Mouse (Mus musculus) testis, adult 10 weeks (tissue): ENCODE measurements around the gene Gm45140. TPM values are rescaled to one million over a fixed set of nuclear protein-coding genes. Genes with fewer than 3 reads are reported as not detected.

Source experiments
- polyA plus RNA-seq: library from polyadenylated mRNA; stranded (reverse); fragments of 350-450 nt; fragmentation: Illumina TruSeq; extraction: RNeasy Lipid Tissue Mini Kit (QIAGEN cat#74804); gene quantifications from one replicate; pipeline ENCODE4 v1.2.3, GENCODE M21; 2014; ENCODE audit warnings: low read depth, low replicate concordance

Gene Gm45140
- polyA plus RNA-seq: 0.60 TPM

GRCm38 (mm10) chr6:87835695-87836094 is at the start of gene Gm45140:
TSS of gene Gm45140 (minus strand) at chr6:87835795.

DNA sequence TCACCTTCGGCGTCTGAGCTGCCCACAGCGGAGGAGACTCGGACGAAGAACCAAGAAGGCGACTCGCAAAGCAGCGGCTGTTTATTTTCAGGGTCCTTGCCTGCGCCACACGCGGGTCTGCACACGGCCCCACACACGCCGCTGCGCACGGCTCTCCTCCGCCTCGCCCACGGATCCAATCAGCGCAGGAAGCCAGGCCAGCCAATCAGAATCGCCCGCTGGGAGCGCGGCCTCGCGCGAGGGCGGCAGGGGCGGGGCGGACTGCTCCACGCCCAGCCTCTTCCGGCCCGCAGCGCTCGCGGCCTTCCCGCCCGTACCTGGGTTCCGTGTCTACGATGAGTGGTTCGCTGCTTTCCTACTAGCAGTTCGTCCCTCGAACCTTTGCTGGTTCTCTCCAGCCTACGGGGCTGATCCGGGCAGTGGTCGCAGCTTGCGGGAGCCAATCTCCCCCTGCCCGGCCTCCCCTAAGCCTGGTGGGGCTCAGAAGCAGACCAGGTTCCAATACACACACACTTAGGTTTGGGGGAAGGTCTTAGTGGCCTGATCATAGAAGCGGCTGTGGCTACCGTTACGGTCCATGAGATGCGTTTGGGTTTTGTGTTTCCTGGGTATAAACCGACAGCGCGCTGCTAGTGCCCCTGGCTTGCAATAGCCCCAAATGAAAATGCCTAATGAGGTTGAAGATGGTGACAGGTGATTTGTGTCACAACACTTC is 15.5 kb upstream of the Gm45140 start, which contains the start of gene Cnbp:
Cnbp (minus strand) TSS at position 207 of the 715 bp plus-strand sequence.

GRCm38 (mm10) chr6:87838551-87839197 is 3.1 kb upstream of the Gm45140 start, which contains the start of gene Isy1:
TSS of gene Isy1 (minus strand) at chr6:87838798.

DNA sequence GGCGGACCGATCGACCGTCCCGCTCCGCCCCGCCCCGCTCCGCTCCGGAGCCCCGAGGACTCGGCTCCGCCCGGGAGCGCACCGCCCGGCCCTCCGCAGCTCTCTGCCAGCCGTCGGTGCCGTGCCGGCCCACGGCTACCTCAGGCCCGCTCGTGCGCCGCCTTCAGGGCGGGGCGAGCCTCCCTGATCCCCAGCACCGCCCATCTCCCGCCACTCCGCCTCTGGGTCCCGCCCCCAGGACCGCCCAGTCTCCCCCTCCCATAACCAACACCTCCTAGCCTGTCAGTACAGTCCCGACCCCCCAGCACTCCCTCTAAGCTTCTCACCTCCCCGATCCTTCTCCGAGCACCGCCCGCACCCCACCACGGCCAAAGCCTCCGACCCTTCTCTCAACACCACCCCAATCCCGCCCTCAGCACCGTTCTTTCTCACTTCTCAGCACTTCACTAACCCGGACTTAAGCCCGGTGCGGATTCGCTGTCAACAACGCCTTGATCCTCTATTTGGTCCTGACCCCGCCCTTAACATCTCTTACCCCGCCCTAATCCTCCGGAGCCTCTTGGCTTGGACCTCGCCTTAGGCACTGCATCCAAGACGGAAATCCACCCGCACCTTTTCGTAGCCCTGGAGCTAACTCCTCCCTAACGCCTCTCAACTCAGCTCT is 23.8 kb downstream of the Gm45140 start, which contains the start of gene Rab43:
Rab43 (minus strand) TSS at position 490 of the 664 bp plus-strand sequence.

GRCm38 (mm10) chr6:87777842-87778241 is 57.8 kb downstream of the Gm45140 start, which contains the start of gene Gp9:
TSS of gene Gp9 (plus strand) at chr6:87778072.

Other genes with a start within 250 kb of the Gm45140 start
- 1.1 TPM for gene Prokr1, start 245.1 kb downstream of the Gm45140 start, polyA plus RNA-seq
- 7.6 TPM for gene Aplf, start 163.6 kb downstream of the Gm45140 start, polyA plus RNA-seq
- 0.08 TPM for gene Efcc1, start 104.9 kb downstream of the Gm45140 start, polyA plus RNA-seq
- not detected for gene Gp9, start 57.7 kb downstream of the Gm45140 start, polyA plus RNA-seq
- gene Rab43, start 23.6 kb downstream of the Gm45140 start, polyA plus RNA-seq: 1.8 TPM
- gene Isy1, start 3.0 kb upstream of the Gm45140 start, polyA plus RNA-seq: 11.5 TPM
- gene Cnbp, start 15.3 kb upstream of the Gm45140 start, polyA plus RNA-seq: 324 TPM
- gene Copg1, start 52.0 kb upstream of the Gm45140 start, polyA plus RNA-seq: 11.6 TPM
- 10.1 TPM for gene Hmces, start 78.1 kb upstream of the Gm45140 start, polyA plus RNA-seq
- gene H1fx, start 145.8 kb upstream of the Gm45140 start, polyA plus RNA-seq: not detected
- gene Rab7, start 209.5 kb upstream of the Gm45140 start, polyA plus RNA-seq: 56.7 TPM
- 174 TPM for gene Rpn1, start 248.7 kb upstream of the Gm45140 start, polyA plus RNA-seq